Mouse (Mus musculus) gastrocnemius, postnatal 25 days (tissue): ENCODE results near the gene Ccpg1os. TPM values are rescaled to one million over a fixed set of nuclear protein-coding genes. Genes with fewer than 3 reads are reported as not detected.

Source experiments
- DNase-seq: peaks from one replicate; pipeline ENCODE4 v3.0.0; 2022
- long read RNA-seq, 2 experiments: library from polyadenylated mRNA; stranded (forward); transcript quantifications; one replicate each; pipeline ENCODE4 v2.0.0; 2021
- total RNA-seq, 2 experiments: library from RNA; stranded (reverse); gene quantifications; 1 replicate in 1 of 2; 2 replicates in 1 of 2; pipeline ENCODE4 v1.2.3; 2021

Ccpg1os gene
- total RNA-seq: 1 to 10 TPM; 7.0 to 9.4 TPM
- long read RNA-seq, experiment 1, transcript Ccpg1os-201 (2 exons, 711 nt): major isoform, 7 of 10 reads
- long read RNA-seq, experiment 1, partial matches to known transcripts: 0 of 10 reads
- long read RNA-seq, experiment 1, other reads (novel, unspliced or antisense): 3 of 10 reads
- long read RNA-seq, experiment 2, transcript Ccpg1os-201 (2 exons, 711 nt): major isoform, 9 of 11 reads
- long read RNA-seq, experiment 2, partial matches to known transcripts: 0 of 11 reads
- long read RNA-seq, experiment 2, other reads (novel, unspliced or antisense): 2 of 11 reads

DNA sequence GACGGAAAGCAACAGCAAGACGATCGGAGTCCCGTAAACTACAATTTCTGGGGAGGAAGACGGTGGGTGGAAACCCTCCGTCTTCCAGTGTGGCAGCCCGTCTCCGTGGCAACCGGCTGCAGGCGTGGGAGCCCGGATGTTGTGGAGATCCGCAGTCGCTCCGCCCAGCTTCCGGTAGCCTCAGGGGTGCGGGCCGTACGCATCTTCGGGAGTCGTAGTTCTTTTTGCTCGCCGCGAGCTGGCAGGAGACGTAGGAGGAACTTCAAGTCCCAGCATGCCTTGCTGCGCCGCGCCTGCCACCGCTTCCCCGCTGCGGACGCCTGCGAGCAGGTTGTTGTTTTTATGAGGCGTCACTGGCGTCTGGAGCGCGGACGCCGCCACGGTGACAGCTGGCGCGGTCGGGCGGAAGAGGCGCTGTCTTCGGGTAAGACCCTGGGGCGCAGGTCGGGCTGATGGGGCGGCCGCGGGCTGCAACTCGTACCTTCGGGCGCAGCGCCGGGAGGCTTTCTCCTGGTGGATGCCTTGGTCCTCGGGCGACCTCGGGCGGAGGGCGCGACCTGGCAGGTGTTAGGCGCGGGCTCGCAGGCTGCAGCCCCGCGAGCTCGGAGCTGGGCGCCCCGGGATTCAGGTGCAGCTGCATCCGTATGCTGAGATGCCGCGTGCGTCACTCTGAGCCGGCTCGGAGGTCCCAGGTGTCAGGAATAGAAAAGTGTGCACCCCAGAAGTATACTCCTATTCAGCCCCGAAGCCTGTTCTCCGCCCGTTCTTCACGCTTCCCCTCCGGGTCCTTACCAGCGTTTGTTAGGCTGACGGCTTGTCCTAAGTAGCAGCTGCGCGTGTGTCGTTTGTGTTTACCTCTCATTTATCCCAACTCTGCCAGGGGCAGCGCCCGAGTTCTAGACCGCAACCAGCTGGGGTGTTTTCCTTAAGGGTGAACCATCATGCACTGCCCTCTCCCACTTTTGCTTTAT, at the start of gene Ccpg1os, which contains the start of gene Ccpg1:
TSS of gene Ccpg1os (minus strand) at position 133 of the 971 bp plus-strand sequence.
TSS of gene Ccpg1 (plus strand) at position 180 of the 971 bp plus-strand sequence.
- peak; percentile 98 for DNase-seq

DNA sequence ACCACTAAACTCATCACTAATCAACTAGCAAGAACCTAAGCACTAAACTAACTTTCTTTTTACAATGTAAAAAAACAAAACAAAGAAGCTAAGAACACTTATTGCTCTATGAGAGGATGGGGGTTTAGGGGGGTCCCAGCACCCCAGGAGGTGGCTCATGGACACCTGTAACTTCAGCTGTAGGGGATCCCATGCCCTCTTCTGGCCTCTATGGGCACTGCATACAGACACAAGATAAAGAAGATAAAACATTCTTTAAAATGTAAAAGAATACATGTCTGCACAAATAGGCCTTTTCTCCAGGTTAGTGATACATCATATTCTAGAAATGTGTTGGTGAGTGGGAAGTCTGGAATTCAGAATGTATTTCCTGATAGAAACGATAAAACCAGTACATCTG, 48.2 kb upstream of the Ccpg1os start:
- no peak for DNase-seq

- DNase-seq: no peak
Measured at GRCm38 (mm10) chr9:73031421-73031820, 46.2 kb upstream of the Ccpg1os start.

GRCm38 (mm10) chr9:73030443-73030842, 45.3 kb upstream of the Ccpg1os start:
- no peak for DNase-seq

- DNase-seq: no peak
Measured at GRCm38 (mm10) chr9:73025818-73026636, 40.8 kb upstream of the Ccpg1os start.

- DNase-seq: no peak
Measured at GRCm38 (mm10) chr9:73020566-73021097, 35.5 kb upstream of the Ccpg1os start.

DNA sequence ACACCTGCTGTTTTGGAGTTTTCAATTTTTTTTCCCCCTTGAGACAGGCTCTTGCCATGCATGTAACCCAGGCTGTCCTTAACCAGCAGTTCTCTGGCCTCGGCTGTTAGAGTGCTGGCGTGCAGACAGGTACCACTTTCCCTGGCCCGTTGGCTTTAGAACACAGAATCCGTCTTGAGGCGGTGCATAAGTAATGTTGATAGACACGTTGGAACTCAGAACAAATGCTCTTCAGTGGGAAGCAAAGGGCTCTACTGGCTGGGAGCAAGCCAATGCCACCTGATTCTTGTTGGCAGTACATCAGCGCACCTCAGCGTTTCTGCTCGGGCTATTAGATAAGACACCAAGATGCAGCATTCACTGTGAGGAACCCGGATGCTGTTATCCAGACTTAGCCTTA, 34.7 kb upstream of the Ccpg1os start:
- DNase-seq: no peak

- DNase-seq: no peak
Measured at GRCm38 (mm10) chr9:73014724-73015123, 29.5 kb upstream of the Ccpg1os start.

GRCm38 (mm10) chr9:73012629-73013028, 27.4 kb upstream of the Ccpg1os start:
- DNase-seq: no peak

DNA sequence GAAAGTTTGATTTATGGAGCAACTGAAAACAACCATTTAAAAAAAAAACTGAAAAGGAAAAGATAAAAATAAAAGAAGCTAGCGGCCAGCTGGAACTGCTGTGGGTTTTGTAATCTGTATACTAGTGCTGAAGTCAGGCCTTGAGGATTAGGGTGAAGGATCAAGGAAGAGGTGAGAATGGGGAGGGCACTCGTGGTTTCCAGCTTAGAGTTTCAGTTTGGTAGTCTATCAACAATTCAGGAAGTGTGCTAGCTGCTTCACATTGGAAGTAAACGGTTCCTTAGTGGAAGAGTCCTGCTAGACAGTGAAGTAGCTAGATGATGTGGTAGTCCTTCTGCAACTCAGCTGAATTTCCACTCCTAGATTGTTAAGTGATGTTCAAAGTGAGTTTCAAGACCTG, 23.2 kb upstream of the Ccpg1os start:
- no peak for DNase-seq

- DNase-seq: no peak
Measured at GRCm38 (mm10) chr9:73006175-73006574, 21.0 kb upstream of the Ccpg1os start.

DNA sequence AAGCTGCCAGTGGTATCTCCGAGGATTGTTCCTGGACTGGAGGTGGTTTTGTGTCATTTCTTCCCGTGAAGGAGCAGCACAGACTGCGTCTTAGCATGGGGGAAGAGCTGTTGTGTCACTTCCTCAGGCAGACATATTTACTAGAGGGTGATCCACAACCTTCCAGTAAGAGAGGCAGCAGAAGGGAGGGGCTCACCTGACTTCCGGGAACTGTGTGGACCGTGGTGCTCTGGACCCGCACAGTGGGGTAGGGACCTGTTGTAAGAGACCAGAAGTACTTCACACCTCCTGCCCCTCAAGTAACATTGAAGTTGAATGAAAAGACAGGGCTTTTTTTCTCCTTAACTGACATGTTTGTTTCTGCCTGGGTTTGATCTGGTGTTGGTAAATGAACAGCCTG, 19.9 kb upstream of the Ccpg1os start:
- no peak for DNase-seq

DNA sequence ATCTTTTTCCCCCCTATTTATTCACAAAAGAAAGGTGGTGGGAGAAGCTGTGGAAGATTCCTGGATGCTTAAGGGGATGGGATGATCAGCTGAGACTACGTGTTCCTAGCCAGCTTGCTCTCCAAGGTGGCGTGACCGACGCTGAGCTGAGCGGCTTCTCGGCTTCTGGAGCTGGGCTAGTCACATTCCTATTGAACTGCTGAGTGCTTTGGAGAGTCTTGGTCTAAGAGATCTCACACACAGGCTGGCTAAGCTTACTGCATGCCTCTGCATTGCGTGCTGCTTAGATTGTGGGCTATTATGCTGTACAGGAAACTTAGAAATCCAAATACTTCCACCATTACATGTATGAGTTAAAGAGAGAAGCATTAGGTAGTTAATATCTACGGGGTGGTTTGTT, 18.9 kb upstream of the Ccpg1os start:
- no peak for DNase-seq

DNA sequence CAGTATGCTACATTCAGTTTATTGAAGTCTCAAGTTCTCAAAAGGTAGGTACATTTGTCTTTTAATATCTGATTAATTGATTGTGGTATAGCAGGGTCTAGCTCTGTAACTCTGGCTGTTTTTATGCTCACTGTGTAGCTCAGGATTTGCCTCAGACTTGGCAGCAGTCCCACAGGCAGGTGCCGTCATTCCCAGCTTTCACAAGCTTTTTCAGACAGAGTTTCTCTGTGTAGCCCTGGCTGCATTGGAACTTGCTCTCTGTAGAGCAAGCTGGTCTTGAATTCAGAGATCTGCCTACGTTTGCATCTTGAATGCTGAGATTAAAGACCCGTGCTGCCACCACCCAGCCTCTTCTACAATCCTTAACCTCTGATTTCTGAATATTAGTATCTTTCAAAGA, 17.0 kb upstream of the Ccpg1os start:
- DNase-seq: no peak

DNA sequence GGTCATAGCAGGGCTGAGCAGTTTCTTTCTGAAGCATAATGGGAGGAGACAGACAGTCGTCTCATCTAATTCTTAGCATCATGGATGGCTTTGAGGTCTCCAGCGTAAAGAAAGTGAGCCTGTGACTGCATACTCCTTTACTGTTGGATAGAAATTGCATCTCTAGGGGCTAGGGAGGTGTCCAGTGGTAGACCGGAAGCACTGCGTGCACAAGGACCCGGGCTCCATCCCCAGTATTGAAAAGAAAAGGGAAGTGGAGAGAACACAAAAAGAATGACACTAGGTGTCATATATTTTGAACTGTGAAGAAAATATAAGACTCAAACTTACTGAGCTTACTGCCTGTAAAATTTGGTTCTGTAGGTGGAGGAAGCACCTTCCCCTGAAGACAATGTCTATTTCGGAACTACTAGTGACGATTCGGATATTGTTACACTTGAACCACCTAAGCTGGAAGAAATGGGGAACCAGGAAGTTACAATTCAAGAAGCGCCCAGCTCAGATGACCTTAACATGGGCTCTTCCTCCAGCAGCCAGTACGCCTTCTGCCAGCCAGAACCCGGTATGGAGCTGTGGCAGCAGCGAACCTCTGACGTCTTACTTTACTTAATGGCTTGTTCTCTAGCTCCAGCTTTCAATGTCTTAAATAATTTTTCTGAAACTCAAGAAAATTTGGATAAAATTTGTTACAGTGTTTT, 16.3 kb upstream of the Ccpg1os start:
- no peak for DNase-seq

- DNase-seq: no peak
Measured at GRCm38 (mm10) chr9:73000487-73000886, 15.3 kb upstream of the Ccpg1os start.

DNA sequence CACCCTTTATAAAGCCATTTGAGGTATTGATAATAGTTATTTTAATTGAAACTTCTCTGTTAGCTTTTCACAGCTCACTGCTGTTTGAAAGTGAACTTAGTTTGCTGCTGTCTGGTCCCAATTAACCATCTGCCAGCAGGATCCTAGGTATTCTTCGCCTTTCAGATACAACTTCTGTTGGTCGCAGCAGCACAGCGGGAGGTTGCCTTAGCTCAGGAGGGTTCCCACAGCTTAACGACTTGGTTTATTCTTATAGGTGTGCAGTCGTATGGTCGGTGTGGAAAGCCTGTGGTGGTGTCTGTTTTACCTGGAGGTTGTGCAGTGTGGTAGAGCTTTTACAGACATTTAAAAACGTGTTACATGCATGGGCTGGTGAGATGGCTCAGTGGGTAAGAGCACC, 11.6 kb upstream of the Ccpg1os start:
- no peak for DNase-seq

- no peak for DNase-seq
Measured at GRCm38 (mm10) chr9:72996167-72996566, 11.0 kb upstream of the Ccpg1os start.

- DNase-seq: no peak
Measured at GRCm38 (mm10) chr9:72992576-72992975, 7.4 kb upstream of the Ccpg1os start.

GRCm38 (mm10) chr9:72991420-72991819, 6.2 kb upstream of the Ccpg1os start:
- no peak for DNase-seq

DNA sequence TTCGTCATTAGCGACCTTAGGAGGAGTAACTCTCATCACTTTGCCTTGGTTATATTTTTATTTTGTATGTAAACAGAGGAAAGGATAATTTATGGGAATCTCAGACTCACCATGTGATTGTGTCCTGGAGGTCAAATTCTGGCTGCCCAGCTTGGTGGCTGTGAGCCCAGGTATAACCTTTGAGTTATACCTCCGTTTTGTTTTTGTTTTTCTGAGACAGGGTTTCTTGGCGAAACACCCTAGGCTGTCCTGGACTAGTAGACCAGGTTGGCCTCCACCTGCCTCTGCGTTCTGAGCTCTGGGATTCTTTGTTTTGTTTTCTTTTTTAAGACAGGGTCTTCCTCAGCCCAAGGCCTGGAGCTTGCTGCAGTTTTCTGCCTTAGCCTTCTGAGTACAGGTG, 3.5 kb upstream of the Ccpg1os start:
- DNase-seq: no peak
